Mouse (Mus musculus) small intestine, adult 2 months (tissue): Measurements from ENCODE around the gene Olfr273. TPM values are rescaled to one million over a fixed set of nuclear protein-coding genes. Genes with fewer than 3 reads are reported as not detected.

Experiments
- H3K27ac ChIP-seq: fragments of 200-500 bp; 2 replicates; pipeline ENCODE4 v1.5.1; 2012; ENCODE audit warnings: low read depth, low read length, control low read depth, inconsistent platforms; ENCODE audit not compliant: insufficient read depth
- H3K27me3 ChIP-seq: fragments of 200-500 bp; 2 replicates; pipeline ENCODE4 v1.6.1; 2012; ENCODE audit warnings: mild to moderate bottlenecking, moderate library complexity, low read length, inconsistent platforms; ENCODE audit not compliant: control insufficient read depth, insufficient read depth
- H3K36me3 ChIP-seq: fragments of 200-500 bp; 2 replicates; pipeline ENCODE4 v1.6.1; 2012; ENCODE audit warnings: mild to moderate bottlenecking, low read length, control low read depth, inconsistent platforms; ENCODE audit not compliant: control insufficient read depth, insufficient read depth
- H3K4me1 ChIP-seq: fragments of 200-500 bp; 2 replicates; pipeline ENCODE4 v1.6.1; 2012; ENCODE audit warnings: low read length, inconsistent platforms, mixed read lengths; ENCODE audit not compliant: control insufficient read depth, insufficient read depth, insufficient read length
- H3K4me3 ChIP-seq: fragments of 200-500 bp; 2 replicates; pipeline ENCODE4 v1.5.1; 2012; ENCODE audit warnings: low read depth, mild to moderate bottlenecking, control low read depth, inconsistent platforms, low read length, moderate library complexity
- CTCF ChIP-seq: fragments of 200-500 bp; IDR thresholded peaks from 2 replicates; pipeline ENCODE4 v1.5.1; 2012; ENCODE audit warnings: low read depth, mild to moderate bottlenecking, control low read depth, inconsistent platforms, low read length, moderate library complexity, mixed read lengths; ENCODE audit not compliant: insufficient replicate concordance, insufficient read length; ENCODE audit errors: extremely low read depth
- POLR2A ChIP-seq: fragments of 200-500 bp; IDR thresholded peaks from 2 replicates; pipeline ENCODE4 v1.6.1; 2012; ENCODE audit warnings: low read depth, mild to moderate bottlenecking, control low read depth, inconsistent platforms, low read length, moderate library complexity
- WGBS: fragments of 180-500 bp; shearing (Covaris S2); methylation state at CpG from one replicate; pipeline ENCODE4 v1.1.7; 2018; 5-methylcytosine and 5-hydroxymethylcytosine counted together
- polyA plus RNA-seq: library from polyadenylated mRNA; depleted of rRNA; stranded (reverse); fragments of >200 nt; gene quantifications from 2 replicates; pipeline ENCODE4 v1.2.3, GENCODE M21; 2012; rRNA removed

The Olfr273 gene
- polyA plus RNA-seq, 1 experiment, result not detected

GRCm38 (mm10) chr4:52811871-52812270 lies 47.2 kb downstream of the Olfr273 start:
- H3K4me1 ChIP-seq, result no peaks in the 10 kb centered on the region
- no peaks in the 10 kb centered on the region for H3K36me3 ChIP-seq
- no peak overlapping the region for H3K27ac ChIP-seq
- 28% methylated on average over 2 of the region's 2 CpGs for WGBS
- no peak overlapping the region for H3K4me3 ChIP-seq
- no peak for TF ChIP-seq POLR2A
- no peak for TF ChIP-seq CTCF
- H3K27me3 ChIP-seq, result no peaks in the 10 kb centered on the region

Other genes with a start within 250 kb of the Olfr273 start
- not detected in 2 replicates for gene Olfr275, start 44.6 kb downstream of the Olfr273 start, polyA plus RNA-seq
- gene Olfr272, start 59.9 kb upstream of the Olfr273 start, polyA plus RNA-seq, result not detected in 2 replicates
- gene Olfr270, start 105.3 kb upstream of the Olfr273 start, polyA plus RNA-seq, result not detected in 2 replicates
- gene Nipsnap3a, start 130.0 kb upstream of the Olfr273 start, polyA plus RNA-seq, result not detected in 2 replicates
- gene Nipsnap3b, start 152.6 kb upstream of the Olfr273 start, polyA plus RNA-seq, result 24.1 and 54.7 TPM in 2 replicates